Mouse (Mus musculus) lung, embryonic 15.5 days (tissue): ENCODE measurements around the gene Kirrel. TPM values are rescaled to one million over a fixed set of nuclear protein-coding genes. Genes with fewer than 3 reads are reported as not detected.

Experiments used
- ATAC-seq: fragments of 200-750 bp; cut with Nextera tagmentation; 2 replicates; pipeline ENCODE4 v1.8.0; 2017; ENCODE audit warnings: moderate number of reproducible peaks, borderline replicate concordance; ENCODE audit not compliant: low FRiP score, low TSS enrichment; ENCODE audit errors: extremely low read depth
- H3K27ac ChIP-seq: fragments of 300-500 bp; sonication (generic); 2 replicates; pipeline ENCODE4 v1.5.1; 2015; ENCODE audit warnings: moderate library complexity, mild to moderate bottlenecking, inconsistent platforms
- H3K27me3 ChIP-seq: fragments of 300-500 bp; sonication (generic); 2 replicates; pipeline ENCODE4 v1.6.1; 2015; ENCODE audit warnings: inconsistent platforms
- H3K36me3 ChIP-seq: fragments of 300-500 bp; sonication (generic); 2 replicates; pipeline ENCODE4 v1.6.1; 2015; ENCODE audit warnings: inconsistent platforms
- H3K4me1 ChIP-seq: fragments of 300-500 bp; sonication (generic); 2 replicates; pipeline ENCODE4 v1.6.1; 2015; ENCODE audit warnings: inconsistent platforms
- H3K4me2 ChIP-seq: fragments of 300-500 bp; sonication (generic); 2 replicates; pipeline ENCODE4 v1.6.1; 2015; ENCODE audit warnings: inconsistent platforms, mild to moderate bottlenecking, moderate library complexity
- H3K4me3 ChIP-seq: fragments of 300-500 bp; sonication (generic); 2 replicates; pipeline ENCODE4 v1.5.1; 2015; ENCODE audit warnings: mild to moderate bottlenecking, inconsistent platforms
- H3K9ac ChIP-seq: fragments of 300-500 bp; sonication (generic); 2 replicates; pipeline ENCODE4 v1.6.1; 2015; ENCODE audit warnings: inconsistent platforms
- H3K9me3 ChIP-seq: fragments of 300-500 bp; sonication (generic); 2 replicates; pipeline ENCODE4 v1.6.1; 2016; ENCODE audit warnings: inconsistent platforms
- WGBS: fragments of 180-500 bp; shearing (Covaris S2); methylation state at CpG from one replicate; pipeline ENCODE4 v1.1.7; 2015; 5-methylcytosine and 5-hydroxymethylcytosine counted together
- polyA plus RNA-seq: library from polyadenylated mRNA; unstranded; fragments of >200 nt; fragmentation: Nextera tagmentation; extraction: Ambion mirVana; gene quantifications from 2 replicates; pipeline ENCODE4 v1.2.1, GENCODE M21; 2015

Kirrel gene
- polyA plus RNA-seq, 1 experiment from 2014 or later = 20.7 TPM

GRCm38 (mm10) chr3:87097205-87097604 lies 77.3 kb downstream of the Kirrel start:
- Histone ChIP-seq H3K9ac (no peak overlapping the region), H3K4me3 (no peak overlapping the region), H3K4me1 (no peaks in the 10 kb centered on the region; the same call in 1 of the 2 replicates), H3K27ac (no peak overlapping the region), H3K9me3 (no peaks in the 10 kb centered on the region), H3K36me3 (peaks cover 12% of the 10 kb centered on the region; the same call in 1 of the 2 replicates), H3K27me3 (no peaks in the 10 kb centered on the region), H3K4me2 (no peak overlapping the region)
- 85% methylated on average over 9 of the region's 9 CpGs for WGBS
- no peak for ATAC-seq

- ATAC-seq = no peak
- Histone ChIP-seq H3K27me3 (no peaks in the 10 kb centered on the region), H3K27ac (no peak overlapping the region), H3K4me2 (no peak overlapping the region), H3K9me3 (no peaks in the 10 kb centered on the region), H3K9ac (no peak overlapping the region), H3K36me3 (peaks cover 22% of the 10 kb centered on the region; the same call in 1 of the 2 replicates), H3K4me3 (no peak overlapping the region), H3K4me1 (no peaks in the 10 kb centered on the region)
- WGBS = 46% methylated on average over 6 of the region's 6 CpGs
Measured at GRCm38 (mm10) chr3:87093718-87094117, 80.8 kb downstream of the Kirrel start.

- ATAC-seq = peak; percentile 68
- Histone ChIP-seq H3K9ac (no peak overlapping the region), H3K4me1 (no peaks in the 10 kb centered on the region), H3K27ac (no peak overlapping the region), H3K9me3 (no peaks in the 10 kb centered on the region), H3K36me3 (peaks cover 43% of the 10 kb centered on the region), H3K4me3 (no peak overlapping the region), H3K27me3 (no peaks in the 10 kb centered on the region), H3K4me2 (no peak overlapping the region)
- 74% methylated on average over 13 of the region's 13 CpGs for WGBS
Measured at GRCm38 (mm10) chr3:87089694-87090565, 84.6 kb downstream of the Kirrel start.

- H3K27me3 ChIP-seq = no peaks in the 10 kb centered on the region
- 53% methylated on average over 7 of the region's 7 CpGs for WGBS
- no peak overlapping the region for H3K4me3 ChIP-seq
- ATAC-seq = no peak
- H3K27ac ChIP-seq = no peak overlapping the region
- no peaks in the 10 kb centered on the region for H3K4me1 ChIP-seq
- no peak overlapping the region for H3K9ac ChIP-seq
- no peak overlapping the region for H3K4me2 ChIP-seq
- H3K9me3 ChIP-seq = no peaks in the 10 kb centered on the region
- H3K36me3 ChIP-seq = peaks cover 65% of the 10 kb centered on the region
Measured at GRCm38 (mm10) chr3:87087146-87087545, 87.4 kb downstream of the Kirrel start.

GRCm38 (mm10) chr3:87082235-87082634 lies 92.3 kb downstream of the Kirrel start:
- H3K9ac ChIP-seq = no peak overlapping the region
- 64% methylated on average over 3 of the region's 3 CpGs for WGBS
- H3K9me3 ChIP-seq = no peaks in the 10 kb centered on the region
- H3K4me2 ChIP-seq = no peak overlapping the region
- H3K4me3 ChIP-seq = no peak overlapping the region
- 0 out of 2 replicates have a peak, but pooled peaks have one; percentile 19 for ATAC-seq
- H3K27ac ChIP-seq = no peak overlapping the region
- H3K36me3 ChIP-seq = peaks cover 65% of the 10 kb centered on the region
- no peaks in the 10 kb centered on the region for H3K27me3 ChIP-seq
- H3K4me1 ChIP-seq = no peaks in the 10 kb centered on the region

- 92% methylated on average over 4 of the region's 4 CpGs for WGBS
- Histone ChIP-seq H3K9me3 (no peaks in the 10 kb centered on the region), H3K36me3 (peaks cover 43% of the 10 kb centered on the region)
Measured at GRCm38 (mm10) chr3:87079751-87080150, 94.8 kb downstream of the Kirrel start.

GRCm38 (mm10) chr3:87079301-87079700 lies 95.2 kb downstream of the Kirrel start:
- Histone ChIP-seq H3K27me3 (no peaks in the 10 kb centered on the region), H3K36me3 (peaks cover 38% of the 10 kb centered on the region), H3K9ac (no peak overlapping the region), H3K27ac (no peak overlapping the region), H3K4me2 (no peak overlapping the region), H3K4me1 (no peaks in the 10 kb centered on the region), H3K9me3 (no peaks in the 10 kb centered on the region), H3K4me3 (no peak overlapping the region)
- ATAC-seq = no peak
- WGBS = 89% methylated on average over 7 of the region's 7 CpGs

More at GRCm38 (mm10) chr3:87079751-87080150, 94.8 kb downstream of the Kirrel start:
- Histone ChIP-seq H3K27ac (no peak overlapping the region), H3K9ac (no peak overlapping the region), H3K4me2 (no peak overlapping the region), H3K4me3 (no peak overlapping the region), H3K27me3 (no peaks in the 10 kb centered on the region), H3K4me1 (no peaks in the 10 kb centered on the region)
- no peak for ATAC-seq

GRCm38 (mm10) chr3:87077681-87078080 lies 96.9 kb downstream of the Kirrel start:
- WGBS = 67% methylated on average over 9 of the region's 9 CpGs
- H3K9me3 ChIP-seq = no peaks in the 10 kb centered on the region
- no peak for ATAC-seq
- no peak overlapping the region for H3K4me3 ChIP-seq
- H3K27me3 ChIP-seq = no peaks in the 10 kb centered on the region
- H3K36me3 ChIP-seq = peaks cover 22% of the 10 kb centered on the region
- H3K4me2 ChIP-seq = no peak overlapping the region
- no peak overlapping the region for H3K27ac ChIP-seq
- no peaks in the 10 kb centered on the region for H3K4me1 ChIP-seq
- no peak overlapping the region for H3K9ac ChIP-seq

GRCm38 (mm10) chr3:87076899-87077298 lies 97.6 kb downstream of the Kirrel start:
- Histone ChIP-seq H3K36me3 (peaks cover 15% of the 10 kb centered on the region; the same call in 1 of the 2 replicates), H3K27me3 (no peaks in the 10 kb centered on the region), H3K9ac (no peak overlapping the region), H3K4me2 (no peak overlapping the region), H3K9me3 (no peaks in the 10 kb centered on the region), H3K4me1 (no peaks in the 10 kb centered on the region), H3K4me3 (no peak overlapping the region), H3K27ac (no peak overlapping the region)
- WGBS = 64% methylated on average over 5 of the region's 5 CpGs
- ATAC-seq = no peak

- 83% methylated on average over 7 of the region's 7 CpGs for WGBS
- no peak overlapping the region for H3K4me2 ChIP-seq
Measured at GRCm38 (mm10) chr3:87076161-87076560, 98.4 kb downstream of the Kirrel start.

GRCm38 (mm10) chr3:87072612-87073515 lies 101.7 kb downstream of the Kirrel start:
- Histone ChIP-seq H3K4me3 (no peak overlapping the region), H3K36me3 (no peaks in the 10 kb centered on the region), H3K27me3 (no peaks in the 10 kb centered on the region), H3K9ac (no peak overlapping the region), H3K4me1 (no peaks in the 10 kb centered on the region), H3K27ac (no peak overlapping the region), H3K4me2 (no peak overlapping the region), H3K9me3 (no peaks in the 10 kb centered on the region)
- no peak for ATAC-seq
- 44% methylated on average over 13 of the region's 13 CpGs for WGBS

More at GRCm38 (mm10) chr3:87076161-87076560, 98.4 kb downstream of the Kirrel start:
- H3K4me1 ChIP-seq = no peaks in the 10 kb centered on the region
- no peaks in the 10 kb centered on the region for H3K27me3 ChIP-seq
- no peak for ATAC-seq
- H3K36me3 ChIP-seq = peaks cover 7% of the 10 kb centered on the region; the same call in 1 of the 2 replicates
- H3K27ac ChIP-seq = no peak overlapping the region
- H3K9ac ChIP-seq = no peak overlapping the region
- H3K4me3 ChIP-seq = no peak overlapping the region
- no peaks in the 10 kb centered on the region for H3K9me3 ChIP-seq
